Mouse (Mus musculus) adrenal gland (tissue): ENCODE measurements around the gene Grik4.

Source experiments
- intact Hi-C: fragments of 180-260 bp; cut with DNase I; formaldehyde crosslinking; loops from one replicate; pipeline ENCODE4 v1.15.1; 2025

The Grik4 gene

DNA sequence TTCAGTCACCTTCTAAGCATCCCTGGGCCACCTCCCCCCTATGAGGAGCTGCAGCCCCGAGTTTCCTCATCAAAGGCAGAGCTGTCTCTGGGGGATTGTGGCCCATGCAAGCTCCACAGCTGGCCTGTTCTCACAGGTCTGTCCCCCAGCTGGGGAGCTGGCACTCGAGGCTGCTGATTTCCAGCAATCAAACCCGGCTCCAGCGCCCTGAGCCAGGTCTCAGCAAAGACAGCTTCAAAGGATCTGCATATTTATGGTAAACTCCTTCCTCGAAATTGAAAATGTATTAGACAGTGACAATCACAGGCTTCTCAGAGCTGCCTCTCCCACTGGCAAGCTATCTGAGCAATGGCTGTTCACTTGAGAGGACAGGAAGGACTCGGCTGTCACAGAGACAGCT, 330.5 kb downstream of the Grik4 start:
- intact Hi-C loops: no loop called here

DNA sequence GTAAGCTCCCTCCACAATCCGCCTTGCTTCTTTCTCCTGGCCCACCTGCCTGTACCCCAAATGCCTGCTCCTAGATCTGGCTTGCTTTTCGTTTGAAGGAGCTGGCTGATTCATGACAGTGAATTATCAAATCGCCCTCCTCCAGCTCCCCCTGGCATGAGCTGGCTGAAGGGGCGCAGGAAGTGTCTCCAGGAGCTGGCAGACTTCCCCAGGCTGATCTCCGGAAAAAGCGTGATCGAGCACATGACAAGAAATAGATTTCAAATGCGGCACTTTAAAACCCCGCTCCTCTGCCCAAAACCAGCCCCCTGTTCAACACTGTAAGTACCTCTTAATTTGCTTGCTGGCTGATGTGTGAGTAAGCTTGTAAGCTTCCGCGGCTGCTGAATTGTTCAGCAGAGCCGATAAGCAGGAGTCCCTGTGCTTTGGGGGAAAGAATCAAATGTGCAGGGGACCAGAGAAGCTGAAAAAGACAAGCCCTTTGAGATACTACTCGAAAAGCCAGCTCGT, 331.8 kb downstream of the Grik4 start:
- intact Hi-C loops: no loop called here

DNA sequence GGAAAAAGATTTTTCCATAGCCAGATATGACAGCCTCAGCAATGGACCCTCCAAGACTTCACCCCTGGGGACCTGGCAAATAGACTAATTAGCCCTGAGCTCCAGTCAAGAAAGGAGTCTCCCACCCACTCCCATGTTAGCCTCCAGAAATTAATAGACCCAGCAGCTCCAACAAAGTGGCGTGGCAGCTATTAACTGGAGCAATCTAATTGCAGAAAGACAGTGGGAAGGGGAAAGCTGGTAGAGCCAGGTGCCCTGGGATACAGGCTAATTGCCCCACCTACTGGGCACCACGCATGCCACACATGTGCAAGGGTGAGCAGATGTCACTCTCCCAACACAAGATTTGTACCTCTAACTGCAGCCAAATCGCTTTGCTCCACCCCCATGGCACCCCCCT, 342.8 kb downstream of the Grik4 start:
- intact Hi-C loops: loop anchor here (10.0 kb wide), 1 partner anchor 277 kb away; no protein-coding TSS in a partner anchor

DNA sequence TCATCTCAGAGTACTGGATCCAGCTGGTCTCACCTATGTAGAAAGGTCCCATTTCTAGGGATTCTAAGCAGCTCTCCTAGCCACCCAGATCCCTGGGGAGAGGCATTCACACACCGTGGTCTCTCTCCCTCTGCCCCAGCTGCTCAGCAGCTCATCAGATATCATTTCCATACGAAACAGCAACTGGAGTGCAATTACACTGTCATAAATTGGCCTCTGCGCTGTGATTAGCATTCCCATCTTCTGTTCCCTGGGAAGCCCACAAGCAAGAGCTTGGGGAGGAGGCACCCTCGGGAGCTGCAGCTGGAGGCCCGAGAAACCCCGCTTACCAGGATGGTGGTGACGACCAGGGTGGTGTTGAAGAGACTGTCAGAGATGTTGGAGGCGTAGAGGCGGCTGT, 346.8 kb downstream of the Grik4 start:
- intact Hi-C loops: no loop called here

DNA sequence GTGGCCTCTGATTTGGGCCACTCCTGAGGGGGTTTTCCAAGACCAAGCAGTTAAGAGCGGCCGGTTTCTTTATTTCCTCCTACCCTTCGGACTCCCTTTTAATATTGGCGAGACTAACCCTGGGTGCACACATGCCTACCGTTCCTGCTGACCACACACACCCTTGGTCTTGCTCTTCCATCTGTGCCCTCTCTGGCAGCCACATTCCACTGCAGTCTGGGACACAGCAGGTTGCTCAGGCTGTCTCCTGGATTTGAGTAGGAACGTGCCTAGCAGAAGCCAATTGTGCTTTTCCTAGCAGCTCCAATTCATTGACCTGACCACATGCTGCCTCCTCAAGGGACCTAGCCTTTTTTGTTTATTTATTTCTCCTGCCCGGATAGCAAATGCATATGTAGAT, 365.8 kb downstream of the Grik4 start:
- intact Hi-C loops: no loop called here

DNA sequence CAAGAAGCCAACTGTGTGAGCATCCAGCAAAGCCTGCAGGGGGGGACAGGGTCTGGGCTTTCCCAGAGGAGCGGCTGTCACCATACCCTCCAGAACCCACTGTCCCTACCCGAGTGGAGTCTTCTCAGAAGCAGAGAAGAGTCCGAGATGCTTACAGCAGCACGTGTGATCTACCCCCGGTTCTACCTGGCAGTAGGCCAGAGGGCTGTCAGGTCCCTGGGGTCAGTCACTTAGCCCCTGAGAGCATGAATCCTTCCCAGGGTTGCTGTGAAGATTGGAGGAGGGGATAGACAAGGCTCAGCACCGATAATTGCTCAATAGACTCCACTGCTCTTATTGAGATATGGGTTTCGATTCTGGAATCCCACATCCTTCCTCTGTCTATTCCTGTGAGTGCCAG, 366.2 kb downstream of the Grik4 start:
- intact Hi-C loops: no loop called here

DNA sequence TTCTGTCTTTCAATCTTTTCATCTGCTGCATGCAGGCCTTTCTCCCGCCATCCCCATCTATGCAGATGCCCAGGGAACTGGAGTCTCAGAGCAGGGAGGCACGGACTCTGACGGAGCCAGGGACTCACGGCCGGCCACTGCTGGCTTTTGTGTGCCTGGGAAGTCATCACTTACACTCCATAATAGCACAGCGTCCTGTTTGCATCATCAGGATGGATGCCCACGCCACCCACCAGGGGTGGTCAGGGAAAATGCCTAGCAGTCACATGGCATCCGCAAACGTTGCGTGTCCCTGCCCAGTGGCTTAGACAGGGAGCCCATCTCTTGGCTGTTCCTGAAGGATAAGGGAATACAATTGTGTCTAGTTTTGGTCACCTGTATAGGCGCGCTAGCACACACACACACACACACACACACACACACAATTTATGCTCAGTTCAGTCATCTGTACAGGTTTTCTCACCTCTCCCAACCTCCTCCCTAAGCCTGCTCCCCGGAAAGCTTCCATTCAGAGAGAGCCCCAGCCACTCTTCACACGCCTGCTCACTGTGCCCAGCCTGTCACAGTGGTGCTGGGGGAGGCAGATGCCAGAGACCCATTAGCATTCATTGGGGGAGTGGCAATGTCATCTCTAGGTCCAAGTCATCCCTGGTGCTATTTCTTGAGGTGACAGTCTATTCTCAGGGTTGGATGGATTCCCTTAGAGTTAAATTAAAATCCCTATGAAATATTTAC, 370.5 kb downstream of the Grik4 start:
- intact Hi-C loops: no loop called here

DNA sequence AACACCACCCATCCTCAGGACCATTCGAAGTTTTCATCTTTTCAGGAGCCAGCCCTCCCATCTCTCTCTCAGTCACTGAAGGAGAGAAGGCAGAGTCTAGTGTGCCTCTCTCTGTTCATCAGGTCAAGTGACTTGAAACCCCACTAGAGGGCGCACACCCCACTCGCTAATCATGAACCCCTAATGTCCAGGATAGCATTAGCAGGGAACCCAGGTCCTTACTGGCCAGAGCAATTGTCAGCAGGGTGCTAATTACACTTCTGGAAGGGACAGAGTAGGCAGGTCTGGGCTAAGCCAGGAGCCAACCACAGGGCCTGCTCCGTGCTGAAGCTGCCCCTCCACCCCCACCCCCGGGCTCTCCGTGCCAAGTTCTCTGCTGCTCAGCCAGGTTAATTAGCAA, 371.1 kb downstream of the Grik4 start:
- intact Hi-C loops: no loop called here

DNA sequence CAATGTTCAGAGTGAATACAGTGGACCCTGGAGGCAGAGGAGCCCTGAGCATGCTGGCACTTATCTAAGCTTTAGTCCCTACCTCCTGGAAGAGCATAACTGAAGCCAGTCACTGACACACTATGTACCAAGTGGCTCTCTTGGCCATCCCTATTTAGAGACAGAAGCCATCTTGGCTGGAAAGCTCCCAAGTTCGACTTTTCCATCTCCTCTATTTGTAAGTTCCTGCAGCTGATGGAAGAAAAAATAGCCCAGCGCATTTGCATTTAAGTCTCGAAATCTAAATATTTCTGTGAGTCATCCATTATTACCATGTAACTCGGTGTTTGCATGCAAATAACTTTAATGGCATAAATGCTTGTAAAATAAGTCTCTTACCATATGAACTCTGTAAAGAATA, 378.4 kb downstream of the Grik4 start:
- intact Hi-C loops: no loop called here

DNA sequence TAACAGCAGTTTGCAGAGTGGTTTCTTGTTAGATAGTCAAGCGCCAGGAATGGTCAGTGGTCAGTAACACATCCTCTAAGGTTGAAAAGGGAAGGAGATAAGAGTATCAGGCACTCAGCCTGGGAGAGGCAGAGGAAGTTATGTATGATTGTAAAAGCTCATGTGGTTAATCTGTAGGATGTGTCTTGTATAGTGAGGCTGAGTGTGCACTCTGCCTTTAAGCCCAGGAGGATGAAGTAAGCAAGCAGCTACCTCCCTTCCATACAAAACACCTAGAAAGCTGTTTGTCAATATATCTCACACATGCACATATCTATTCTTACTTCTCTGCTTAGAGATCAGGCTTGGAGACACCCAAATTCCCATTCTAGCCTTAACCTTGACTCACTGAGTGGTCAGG, 389.1 kb downstream of the Grik4 start:
- intact Hi-C loops: no loop called here

DNA sequence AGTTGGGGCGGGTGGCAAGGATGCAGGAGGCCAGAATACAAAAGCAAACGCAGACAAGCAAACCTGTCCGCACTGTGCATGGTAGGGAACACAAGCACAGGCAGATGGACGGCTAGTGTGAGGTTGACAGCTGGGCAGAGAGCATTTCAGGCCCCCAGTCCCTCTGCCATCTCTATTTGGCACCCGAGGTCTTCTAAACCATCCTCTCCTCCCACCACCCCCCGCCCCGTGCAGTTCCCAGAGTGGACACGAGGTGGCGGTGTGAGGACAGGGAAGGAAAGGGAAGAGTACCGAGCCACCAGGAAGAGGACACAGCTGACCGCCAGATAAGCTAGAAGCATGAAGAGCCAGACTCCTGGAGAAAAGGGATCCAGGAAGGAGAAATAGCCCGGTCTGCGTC, 394.2 kb downstream of the Grik4 start:
- intact Hi-C loops: no loop called here

DNA sequence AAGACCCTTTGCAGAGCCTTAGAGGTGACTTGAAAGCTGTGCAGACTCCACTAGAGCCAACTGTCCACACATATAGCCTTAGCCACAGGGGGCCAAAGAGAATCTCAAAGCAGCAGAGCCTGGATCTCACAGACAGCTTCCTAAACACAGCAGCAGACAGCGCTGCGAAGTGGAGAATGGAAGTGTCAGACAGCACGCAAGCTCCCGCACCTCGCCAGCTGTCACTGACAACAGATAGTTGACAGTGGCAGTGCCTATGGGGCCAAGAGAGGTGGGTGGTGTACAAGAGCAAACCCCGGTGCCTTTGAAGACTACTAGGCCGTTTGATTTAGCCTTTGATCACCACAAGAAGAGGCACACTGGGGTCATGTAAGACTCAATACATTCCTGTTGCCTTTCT, 395.3 kb downstream of the Grik4 start:
- intact Hi-C loops: loop anchor here (5.0 kb wide), 1 partner anchor 393 kb away; the partner anchor contains the start of gene Grik4

DNA sequence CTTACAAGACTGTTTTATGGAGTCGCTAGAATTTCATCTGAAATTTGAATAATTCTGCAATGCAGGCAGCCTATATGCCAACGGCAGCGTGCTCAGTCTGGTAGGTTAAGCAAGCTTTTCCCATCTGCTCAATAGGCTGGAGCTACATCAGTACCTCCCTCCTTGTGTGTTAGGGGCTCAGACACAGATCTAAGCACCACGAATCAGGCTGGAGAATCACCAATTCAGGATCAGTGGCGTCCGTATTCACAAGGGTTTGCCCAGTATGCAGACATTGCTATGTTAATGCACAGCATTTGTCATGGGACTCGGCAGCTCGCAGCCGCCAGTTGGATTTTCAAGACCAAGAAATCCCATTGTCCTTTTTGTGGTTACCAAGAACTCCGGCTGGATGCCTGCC, 399.8 kb downstream of the Grik4 start:
- intact Hi-C loops: no loop called here

DNA sequence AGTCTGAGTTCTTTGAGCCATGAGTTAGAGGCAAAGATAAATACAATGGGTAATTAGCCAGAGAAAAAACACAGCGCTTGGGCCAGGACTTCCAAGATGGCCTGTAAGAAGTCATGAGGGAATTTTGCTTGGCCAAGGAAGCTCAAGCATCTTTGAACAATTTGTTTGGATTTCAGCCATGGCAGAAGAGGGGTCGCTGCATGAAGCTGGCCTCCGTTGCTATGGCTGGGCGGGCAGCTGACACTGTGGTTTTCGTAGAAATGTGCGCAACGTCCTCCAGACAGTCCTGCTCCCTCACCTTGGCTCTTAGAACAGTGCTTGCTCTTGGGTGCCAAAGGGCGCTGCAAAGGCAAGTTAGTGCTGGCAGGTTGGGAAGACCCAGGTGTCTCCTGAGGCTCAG, 410.8 kb downstream of the Grik4 start:
- intact Hi-C loops: loop anchor here (10.0 kb wide), 1 partner anchor 209 kb away; no protein-coding TSS in a partner anchor

DNA sequence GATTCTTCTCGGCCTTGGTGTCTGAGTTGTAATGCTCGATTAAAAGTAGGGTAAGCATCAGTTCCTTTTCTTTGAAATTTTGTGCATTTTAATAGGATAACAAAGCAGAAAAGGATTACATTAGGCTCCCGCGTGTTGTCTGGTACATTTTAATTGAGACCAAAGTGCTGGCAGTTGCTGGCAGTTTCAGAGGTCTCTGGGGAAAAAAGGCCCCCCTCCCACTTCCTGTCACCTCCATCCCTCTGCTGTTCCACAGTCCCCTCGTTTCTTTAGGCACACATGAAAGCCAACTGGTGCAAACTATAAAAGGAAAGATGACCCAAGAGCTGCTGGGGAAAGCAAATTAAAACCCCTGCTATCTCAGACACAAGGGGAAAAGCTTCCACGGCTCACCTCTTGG, 411.3 kb downstream of the Grik4 start:
- intact Hi-C loops: loop anchor here (10.0 kb wide), 1 partner anchor 208 kb away; no protein-coding TSS in a partner anchor

DNA sequence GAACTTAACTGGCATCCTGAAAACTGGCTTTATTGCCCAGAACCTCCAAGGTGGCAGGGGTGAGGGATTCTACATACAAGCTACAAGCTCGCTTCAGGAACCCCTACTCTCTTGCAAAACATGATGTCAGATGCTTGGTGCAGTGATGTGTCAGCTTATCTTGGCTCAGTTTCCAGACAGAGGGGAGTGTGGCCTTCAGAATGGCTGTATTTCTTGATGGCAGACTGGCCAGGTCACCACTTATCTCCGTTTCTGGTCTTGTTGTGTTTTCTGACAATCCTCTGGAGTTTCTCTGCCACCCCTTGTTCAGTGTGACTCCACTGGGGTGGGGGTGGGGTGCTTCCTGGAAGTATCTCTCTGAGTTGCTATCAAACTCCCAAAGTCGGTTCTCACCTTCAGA, 412.3 kb downstream of the Grik4 start:
- intact Hi-C loops: loop anchor here (10.0 kb wide), 1 partner anchor 207 kb away; no protein-coding TSS in a partner anchor

DNA sequence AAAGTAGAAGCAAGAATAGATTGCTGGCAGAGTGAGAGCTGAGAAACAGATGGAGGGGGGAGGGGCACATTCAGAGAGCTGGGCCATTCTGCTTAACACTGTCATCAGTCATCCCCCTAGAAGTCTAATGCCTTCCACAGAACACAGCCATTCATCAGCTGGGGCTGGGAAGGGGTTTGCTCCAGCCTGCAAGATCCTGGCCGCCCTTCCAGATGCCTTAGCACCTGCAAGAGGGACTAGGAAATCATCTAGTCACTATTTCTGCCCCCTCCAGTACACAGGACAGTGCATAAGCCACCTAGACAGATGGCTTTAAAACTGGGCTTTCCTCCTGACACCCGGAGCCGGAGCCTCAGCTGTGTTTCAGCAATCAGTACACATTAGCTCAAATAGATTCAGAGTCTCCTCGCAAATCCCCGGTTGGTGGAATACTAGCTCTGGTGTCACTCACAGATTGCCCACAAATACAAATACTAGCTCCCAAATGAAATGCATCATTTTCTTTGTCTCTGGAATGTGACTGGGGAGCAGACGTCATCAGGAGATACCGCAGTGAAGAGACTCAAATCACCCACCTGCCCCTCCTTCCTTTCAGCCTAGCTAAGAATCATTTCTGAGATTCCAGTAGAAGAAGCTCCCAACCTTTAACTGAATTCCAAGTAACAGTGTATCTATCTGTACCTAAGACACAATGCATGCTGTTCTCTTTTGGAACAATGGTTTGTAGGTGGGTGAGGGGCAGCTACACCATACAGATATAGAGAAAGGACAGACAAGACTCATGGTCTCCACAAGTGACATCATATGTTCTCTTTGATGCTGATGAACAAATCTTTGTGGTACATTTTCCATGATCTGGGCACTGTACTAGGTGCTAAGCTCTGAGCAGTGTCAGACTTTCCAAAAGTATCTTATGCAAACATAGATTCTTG, 413.8 kb downstream of the Grik4 start:
- intact Hi-C loops: loop anchor here (10.0 kb wide), 1 partner anchor 206 kb away; no protein-coding TSS in a partner anchor

DNA sequence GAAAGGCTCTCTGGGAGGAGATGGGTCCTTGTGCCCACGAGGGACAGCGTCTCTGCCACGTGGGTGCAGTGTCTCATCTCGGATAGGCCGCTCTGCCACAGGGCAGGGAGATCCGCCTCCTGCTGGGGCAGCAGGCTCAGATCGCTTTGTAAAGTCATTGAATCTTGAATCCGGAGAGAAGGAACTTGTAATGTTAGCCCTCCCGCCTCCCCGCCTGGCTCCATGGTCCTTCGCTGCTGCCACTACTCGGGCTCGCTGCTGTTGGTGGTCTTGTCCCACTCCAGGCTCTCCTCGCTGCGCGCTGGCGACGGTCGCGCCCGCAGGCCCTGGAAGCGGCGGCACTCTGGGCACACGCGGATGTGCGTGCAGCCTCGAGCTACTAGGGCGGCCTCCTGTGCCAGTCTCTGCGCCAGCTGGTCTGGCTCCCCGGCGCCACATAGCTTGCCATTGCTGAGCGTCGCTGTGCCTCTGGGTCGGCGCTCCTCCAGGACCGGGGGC, 423.7 kb downstream of the Grik4 start:
- intact Hi-C loops: no loop called here

DNA sequence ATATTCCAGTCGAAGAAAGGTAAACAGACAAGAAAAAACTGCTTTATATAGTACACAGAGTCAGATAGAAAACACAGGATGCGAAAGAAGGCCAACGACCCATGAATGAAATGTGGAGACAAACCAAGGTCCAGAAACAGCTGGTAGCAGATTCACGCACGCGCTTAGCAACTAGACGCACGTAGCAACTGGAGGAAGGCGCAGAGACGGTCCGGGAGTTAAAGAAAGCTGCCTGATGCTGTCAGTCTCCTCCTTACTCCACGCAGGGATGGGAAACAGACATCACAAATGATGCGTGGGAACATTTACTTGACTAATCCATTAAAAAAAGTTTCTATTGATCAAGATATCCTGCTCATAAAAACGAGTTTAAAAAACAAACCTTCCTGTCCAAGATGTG, 426.1 kb downstream of the Grik4 start:
- intact Hi-C loops: no loop called here

DNA sequence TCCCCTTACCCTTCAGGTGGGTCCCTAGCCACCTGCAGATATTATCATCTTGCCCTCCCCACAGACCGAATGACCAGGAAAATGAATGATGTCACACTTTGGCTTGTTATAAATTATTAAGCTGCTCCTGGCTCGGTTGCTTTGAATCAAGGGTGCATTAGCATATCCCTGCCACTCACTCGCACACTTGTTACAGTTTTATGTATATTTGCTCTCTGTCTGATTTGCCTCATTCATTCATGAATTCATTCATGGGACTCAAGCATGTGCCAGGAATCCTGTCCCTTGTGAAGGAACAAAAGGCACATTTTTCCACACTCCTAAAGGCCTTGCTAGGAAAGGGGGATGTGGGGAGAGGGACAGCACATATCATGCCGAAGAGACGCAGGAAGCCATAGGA, 431.1 kb downstream of the Grik4 start:
- intact Hi-C loops: no loop called here

DNA sequence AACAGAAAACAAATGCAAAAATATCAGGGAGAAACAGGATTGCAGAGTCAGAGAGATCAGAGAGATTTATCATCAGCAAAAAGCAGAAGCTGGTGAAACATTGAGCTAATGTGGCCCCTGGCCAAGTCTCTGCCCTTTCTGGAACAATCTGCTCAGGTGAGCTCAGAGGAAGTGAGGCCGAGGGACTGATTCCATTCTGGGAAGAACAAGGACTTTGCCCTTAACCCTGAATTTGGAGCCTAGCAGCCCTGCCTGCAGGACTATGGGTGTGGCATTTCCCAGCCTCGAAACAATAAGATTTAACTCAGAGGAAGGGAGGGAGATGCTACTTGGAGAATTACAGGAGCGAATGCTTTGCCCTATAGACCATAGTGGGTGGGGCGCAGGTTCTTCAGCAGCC, 432.0 kb downstream of the Grik4 start:
- intact Hi-C loops: no loop called here

DNA sequence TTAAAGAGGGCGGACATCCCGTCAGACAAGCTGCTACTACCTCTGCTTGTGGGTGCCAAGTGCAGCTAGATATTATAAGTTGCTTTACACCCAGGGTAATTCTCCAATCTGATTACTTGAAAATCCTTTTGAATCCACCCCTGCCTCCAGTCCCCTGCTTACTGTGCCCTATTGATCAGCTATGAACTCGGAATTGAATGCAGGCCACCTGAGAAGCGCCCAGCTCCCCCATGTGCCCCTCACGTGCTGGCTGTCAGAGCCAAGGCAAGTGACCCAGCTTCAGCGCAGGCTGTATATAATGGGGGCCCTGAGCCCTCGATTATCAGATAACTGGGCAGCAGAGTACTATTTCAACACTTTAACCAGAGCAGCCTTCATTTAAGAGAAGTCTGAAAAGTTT, 436.1 kb downstream of the Grik4 start:
- intact Hi-C loops: no loop called here
